Mouse (Mus musculus) intestine, postnatal 0 days (tissue): Measurements from ENCODE around the gene Itgb7. TPM values are rescaled to one million over a fixed set of nuclear protein-coding genes. Genes with fewer than 3 reads are reported as not detected.

Source experiments
- ATAC-seq: fragments of 200-750 bp; cut with Nextera tagmentation; 2 replicates; pipeline ENCODE4 v1.8.0; 2017; ENCODE audit warnings: mild to moderate bottlenecking, moderate TSS enrichment, moderate library complexity
- H3K27ac ChIP-seq: fragments of 300-500 bp; sonication (generic); 2 replicates; pipeline ENCODE4 v1.5.1; 2014; ENCODE audit warnings: mild to moderate bottlenecking, low read depth, low read length, moderate library complexity
- H3K27me3 ChIP-seq: fragments of 300-500 bp; sonication (generic); replicated peaks from 2 replicates; pipeline ENCODE4 v1.6.1; 2014; ENCODE audit warnings: low read length, mixed read lengths; ENCODE audit not compliant: control insufficient read depth, insufficient read depth
- H3K36me3 ChIP-seq: fragments of 300-500 bp; sonication (generic); 2 replicates; pipeline ENCODE4 v1.6.1; 2014; ENCODE audit warnings: mild to moderate bottlenecking, moderate library complexity; ENCODE audit not compliant: control insufficient read depth, insufficient read depth
- H3K4me1 ChIP-seq: fragments of 300-500 bp; sonication (generic); replicated peaks from 2 replicates; pipeline ENCODE4 v1.6.1; 2014; ENCODE audit warnings: antibody characterized with exemption, low read length, mixed read lengths; ENCODE audit not compliant: control insufficient read depth, insufficient read depth
- H3K4me2 ChIP-seq: fragments of 300-500 bp; sonication (generic); replicated peaks from 2 replicates; pipeline ENCODE4 v1.6.1; 2014; ENCODE audit warnings: low read depth, mild to moderate bottlenecking, moderate library complexity
- H3K4me3 ChIP-seq: fragments of 300-500 bp; sonication (generic); 2 replicates; pipeline ENCODE4 v1.5.1; 2014; ENCODE audit warnings: low read depth, low read length
- H3K9ac ChIP-seq: fragments of 300-500 bp; sonication (generic); 2 replicates; pipeline ENCODE4 v1.6.1; 2014; ENCODE audit warnings: mild to moderate bottlenecking, low read depth, low read length
- H3K9me3 ChIP-seq: fragments of 300-500 bp; sonication (generic); 2 replicates; pipeline ENCODE4 v1.6.1; 2016; ENCODE audit warnings: mixed run types; ENCODE audit not compliant: control insufficient read depth
- CTCF ChIP-seq: sonication (generic); IDR thresholded peaks from 2 replicates; pipeline ENCODE4 v1.5.1; 2016; ENCODE audit warnings: low read depth, mild to moderate bottlenecking, control low read depth, antibody characterized with exemption, moderate library complexity
- WGBS: fragments of 180-500 bp; shearing (Covaris S2); extraction: QIAGEN DNeasy Blood & Tissue Kit; methylation state at CpG from one replicate; pipeline ENCODE4 v1.1.7; 2014; 5-methylcytosine and 5-hydroxymethylcytosine counted together
- polyA plus RNA-seq: library from polyadenylated mRNA; unstranded; fragments of >200 nt; fragmentation: Nextera tagmentation; extraction: Ambion mirVana; gene quantifications from 2 replicates; pipeline ENCODE4 v1.2.1, GENCODE M21; 2015

The Itgb7 gene
- polyA plus RNA-seq, 1 experiment from 2014 or later, result 2.9 TPM

- WGBS, result 65% methylated on average over 5 of the region's 5 CpGs
- Histone ChIP-seq H3K27ac (no peak overlapping the region), H3K36me3 (no peaks in the 10 kb centered on the region), H3K4me2 (no peak overlapping the region), H3K9me3 (no peaks in the 10 kb centered on the region), H3K4me3 (no peak overlapping the region), H3K9ac (no peak overlapping the region), H3K27me3 (no peaks in the 10 kb centered on the region), H3K4me1 (0 out of 2 replicates have a peak, but pooled peaks cover 5% of the 10 kb centered on the region)
- ATAC-seq, result no peak
- TF ChIP-seq CTCF, result no peak
Measured at GRCm38 (mm10) chr15:102250521-102250920, 18.8 kb upstream of the Itgb7 start.

GRCm38 (mm10) chr15:102249967-102250366 is 18.2 kb upstream of the Itgb7 start:
- 43% methylated on average over 9 of the region's 9 CpGs for WGBS

GRCm38 (mm10) chr15:102249251-102249691 is 17.5 kb upstream of the Itgb7 start:
- no peak for TF ChIP-seq CTCF
- Histone ChIP-seq H3K4me2 (peak overlapping the region; percentile 48), H3K4me3 (no peak overlapping the region), H3K27ac (no peak overlapping the region), H3K36me3 (no peaks in the 10 kb centered on the region), H3K4me1 (peaks cover 13% of the 10 kb centered on the region), H3K9me3 (no peaks in the 10 kb centered on the region), H3K9ac (no peak overlapping the region), H3K27me3 (no peaks in the 10 kb centered on the region)
- 12% methylated on average over 13 of the region's 13 CpGs for WGBS
- no peak for ATAC-seq

More at GRCm38 (mm10) chr15:102249967-102250366, 18.2 kb upstream of the Itgb7 start:
- no peak overlapping the region; the same call in 1 of the 2 replicates for H3K4me2 ChIP-seq
- H3K9me3 ChIP-seq, result no peaks in the 10 kb centered on the region
- no peak overlapping the region for H3K4me3 ChIP-seq
- H3K36me3 ChIP-seq, result no peaks in the 10 kb centered on the region
- peaks cover 11% of the 10 kb centered on the region for H3K4me1 ChIP-seq
- no peaks in the 10 kb centered on the region for H3K27me3 ChIP-seq
- ATAC-seq, result no peak
- no peak overlapping the region for H3K9ac ChIP-seq
- TF ChIP-seq CTCF, result no peak
- no peak overlapping the region for H3K27ac ChIP-seq

- Histone ChIP-seq H3K4me1 (peaks cover 13% of the 10 kb centered on the region), H3K9ac (no peak overlapping the region), H3K27me3 (no peaks in the 10 kb centered on the region), H3K9me3 (no peaks in the 10 kb centered on the region), H3K4me3 (no peak overlapping the region), H3K36me3 (no peaks in the 10 kb centered on the region), H3K4me2 (peak overlapping the region; percentile 48; the same call in 1 of the 2 replicates), H3K27ac (no peak overlapping the region; the same call in 1 of the 2 replicates)
- WGBS, result 48% methylated on average over 3 of the region's 3 CpGs
- TF ChIP-seq CTCF, result no peak
- no peak for ATAC-seq
Measured at GRCm38 (mm10) chr15:102248812-102249191, 17.1 kb upstream of the Itgb7 start.

- peak overlapping the region; percentile 97 for H3K4me2 ChIP-seq
- peak overlapping the region; percentile 47; the same call in 1 of the 2 replicates for H3K9ac ChIP-seq
- no peaks in the 10 kb centered on the region for H3K36me3 ChIP-seq
- H3K4me1 ChIP-seq, result peaks cover 13% of the 10 kb centered on the region
- ATAC-seq, result no peak
- no peak for TF ChIP-seq CTCF
- no peaks in the 10 kb centered on the region for H3K9me3 ChIP-seq
- H3K27ac ChIP-seq, result peak overlapping the region; percentile 91; the same call in 1 of the 2 replicates
- H3K4me3 ChIP-seq, result peak overlapping the region; percentile 75
- 28% methylated on average over 8 of the region's 8 CpGs for WGBS
- H3K27me3 ChIP-seq, result no peaks in the 10 kb centered on the region
Measured at GRCm38 (mm10) chr15:102248131-102248811, 16.5 kb upstream of the Itgb7 start.

- Histone ChIP-seq H3K27me3 (no peaks in the 10 kb centered on the region), H3K36me3 (no peaks in the 10 kb centered on the region), H3K9me3 (no peaks in the 10 kb centered on the region), H3K4me1 (peaks cover 13% of the 10 kb centered on the region), H3K27ac (peak overlapping the region; percentile 91), H3K9ac (peak overlapping the region; percentile 47), H3K4me3 (peak overlapping the region; percentile 75), H3K4me2 (peak overlapping the region; percentile 97)
- peak; percentile 34 for ATAC-seq
- under 1% methylated on average over 56 of the region's 65 CpGs for WGBS
- TF ChIP-seq CTCF, result no peak
Measured at GRCm38 (mm10) chr15:102247252-102248130, 15.7 kb upstream of the Itgb7 start.
